24 mouse cellular contexts compared by ENCODE assay signal in the genomic region with DNA sequence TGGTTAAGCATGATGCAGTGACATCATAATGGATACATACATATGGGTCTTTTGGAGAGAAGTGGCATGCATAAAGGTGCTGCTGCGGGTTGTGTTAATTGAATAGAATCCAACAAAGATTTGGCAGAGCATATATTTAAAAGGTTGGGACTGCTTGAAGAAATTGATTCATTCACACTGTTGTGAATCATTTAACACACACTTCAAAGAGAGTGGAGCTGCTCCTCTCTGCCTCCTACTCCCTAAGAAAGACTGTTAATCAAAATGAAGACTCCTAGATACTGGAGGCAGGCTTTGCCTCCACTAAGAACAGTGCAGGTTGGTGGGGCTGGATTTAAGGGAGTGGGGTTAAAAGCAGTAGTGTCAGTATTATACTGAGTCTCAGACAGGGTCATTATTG.
DNase-seq lines count a peak whose midpoint lies in the region; ATAC-seq lines count a peak whose summit lies in the region.
"Had no signal": no experiment of that assay in that cellular context is flagged by ENCODE, and none has a peak within 500 bp of the region (broad histone marks: within the 10 kb centered on the region; RNA-seq: fewer than 3 reads in every experiment).

No protein-coding gene starts in this region.

- WGBS in midbrain, embryonic 15.5 days: 82% methylated on average over 1 of the region's 1 CpGs
- 89% methylated on average over 1 of the region's 1 CpGs for WGBS in midbrain, embryonic 14.5 days

- no peak overlapping the region for H3K27ac ChIP-seq in midbrain, embryonic 15.5 days
- no peak overlapping the region for H3K27ac ChIP-seq in midbrain, embryonic 14.5 days (replicated peaks; ENCODE audit: low read depth, low read length)
- H3K27ac ChIP-seq: embryonic facial prominence, embryonic 10.5 days; embryonic facial prominence, embryonic 12.5 days; forebrain, embryonic 13.5 days; forebrain, embryonic 15.5 days had no signal

- no peaks in the 10 kb centered on the region for H3K9me3 ChIP-seq in midbrain, embryonic 15.5 days
- no peaks in the 10 kb centered on the region for H3K9me3 ChIP-seq in midbrain, embryonic 14.5 days (ENCODE audit: control insufficient read depth, low read length)
- H3K9me3 ChIP-seq: embryonic facial prominence, embryonic 10.5 days; embryonic facial prominence, embryonic 12.5 days; forebrain, embryonic 13.5 days; forebrain, embryonic 15.5 days; G1E had no signal

- no peaks in the 10 kb centered on the region for H3K4me1 ChIP-seq in midbrain, embryonic 15.5 days
- H3K4me1 ChIP-seq in midbrain, embryonic 14.5 days (ENCODE audit: control insufficient read depth, insufficient read depth, low read length): no peaks in the 10 kb centered on the region
- H3K4me1 ChIP-seq: forebrain, embryonic 13.5 days had no signal

- no peak overlapping the region for H3K4me2 ChIP-seq in midbrain, embryonic 15.5 days
- no peak overlapping the region for H3K4me2 ChIP-seq in midbrain, embryonic 14.5 days (ENCODE audit: low read length)
- H3K4me2 ChIP-seq: embryonic facial prominence, embryonic 12.5 days; forebrain, embryonic 13.5 days; forebrain, embryonic 15.5 days had no signal

- no peaks in the 10 kb centered on the region for H3K36me3 ChIP-seq in midbrain, embryonic 15.5 days (replicated peaks)
- H3K36me3 ChIP-seq in midbrain, embryonic 14.5 days (ENCODE audit: control insufficient read depth, insufficient read depth, low read length): no peaks in the 10 kb centered on the region
- H3K36me3 ChIP-seq: embryonic facial prominence, embryonic 10.5 days; embryonic facial prominence, embryonic 12.5 days; forebrain, embryonic 15.5 days; G1E had no signal

- DNase-seq in frontal cortex, postnatal 25 days (ENCODE audit: low spot score in 2 of 2): no peak
- no peak for DNase-seq in midbrain, embryonic 14.5 days
- DNase-seq in left cerebral cortex, postnatal 25 days (ENCODE audit: low spot score in 2 of 2): no peak
- DNase-seq: adrenal gland, adult 8-10 months; adrenal gland, postnatal 14 days; adrenal gland, postnatal 36 days; B cell, adult 2 months; cerebellum, adult 11-12 months; cerebellum, adult 2 months; cerebellum, adult 9-10 months; cerebellum, postnatal 10 days; cerebellum, postnatal 25 days; forebrain, postnatal 0 days had no signal

- H3K4me3 ChIP-seq in midbrain, embryonic 15.5 days: no peak overlapping the region
- no peak overlapping the region for H3K4me3 ChIP-seq in midbrain, embryonic 14.5 days (replicated peaks; ENCODE audit: low read depth, low read length)
- H3K4me3 ChIP-seq: embryonic facial prominence, embryonic 10.5 days; embryonic facial prominence, embryonic 12.5 days; forebrain, embryonic 13.5 days; forebrain, embryonic 15.5 days had no signal

- H3K27me3 ChIP-seq in midbrain, embryonic 15.5 days (replicated peaks): no peaks in the 10 kb centered on the region
- no peaks in the 10 kb centered on the region for H3K27me3 ChIP-seq in midbrain, embryonic 14.5 days (ENCODE audit: control insufficient read depth, insufficient read depth, low read length)
- H3K27me3 ChIP-seq: CH12.LX; embryonic facial prominence, embryonic 12.5 days; forebrain, embryonic 13.5 days; forebrain, embryonic 15.5 days had no signal

- no peak overlapping the region for H3K9ac ChIP-seq in midbrain, embryonic 15.5 days
- no peak overlapping the region for H3K9ac ChIP-seq in midbrain, embryonic 14.5 days (replicated peaks; ENCODE audit: low read length)
- H3K9ac ChIP-seq: embryonic facial prominence, embryonic 12.5 days; forebrain, embryonic 13.5 days; forebrain, embryonic 15.5 days; forebrain, postnatal 0 days had no signal

- ATAC-seq in frontal cortex, adult (ENCODE audit: low TSS enrichment): peak; percentile 52
- peak; percentile 25; the same call in 1 of the 2 replicates for ATAC-seq in midbrain, embryonic 15.5 days (replicated peaks)
- ATAC-seq in midbrain, embryonic 14.5 days (ENCODE audit: low FRiP score, low TSS enrichment): no peak
- ATAC-seq: activated CD4-positive, CD25-positive, alpha-beta regulatory T cell, adult 4 months; CD4-positive, CD25-positive, alpha-beta regulatory T cell, adult 4 months; forebrain, embryonic 13.5 days; forebrain, embryonic 15.5 days; forebrain, postnatal 0 days; Patski had no signal

- intact Hi-C loops in left cerebral cortex, postnatal 25 days (cut with DNase I): no loop called here
